Mouse (Mus musculus) intestine, embryonic 14.5 days (tissue): Measurements from ENCODE around the gene H2al1b. TPM values are rescaled to one million over a fixed set of nuclear protein-coding genes. Genes with fewer than 3 reads are reported as not detected.
"Not testable (repeated sequence)": the region's sequence is repeated elsewhere in the genome, so short reads cannot be mapped to it uniquely, and the experiment has no call there.

Source experiments
- ATAC-seq: fragments of 200-750 bp; cut with Nextera tagmentation; replicated peaks from 2 replicates; pipeline ENCODE4 v1.8.0; 2017; ENCODE audit warnings: low read depth, moderate number of reproducible peaks, moderate TSS enrichment, moderate library complexity; ENCODE audit not compliant: low FRiP score, low TSS enrichment
- DNase-seq: peaks from one replicate; pipeline ENCODE4 v3.0.0-alpha.2; 2018; ENCODE audit warnings: low spot score
- H3K27ac ChIP-seq: fragments of 300-500 bp; sonication (generic); 2 replicates; pipeline ENCODE4 v1.5.1; 2014; ENCODE audit warnings: low read depth, mild to moderate bottlenecking, control low read depth
- H3K27me3 ChIP-seq: fragments of 300-500 bp; sonication (generic); replicated peaks from 2 replicates; pipeline ENCODE4 v1.6.1; 2014; ENCODE audit warnings: low read length, control low read depth; ENCODE audit not compliant: control insufficient read depth, insufficient read depth
- H3K36me3 ChIP-seq: fragments of 300-500 bp; sonication (generic); 2 replicates; pipeline ENCODE4 v1.6.1; 2014; ENCODE audit warnings: low read length, control low read depth; ENCODE audit not compliant: control insufficient read depth, insufficient read depth
- H3K4me1 ChIP-seq: fragments of 300-500 bp; sonication (generic); replicated peaks from 2 replicates; pipeline ENCODE4 v1.6.1; 2014; ENCODE audit warnings: low read length, control low read depth, mixed read lengths; ENCODE audit not compliant: control insufficient read depth, insufficient read depth
- H3K4me2 ChIP-seq: fragments of 300-500 bp; sonication (generic); 2 replicates; pipeline ENCODE4 v1.6.1; 2014; ENCODE audit warnings: low read length
- H3K4me3 ChIP-seq: fragments of 300-500 bp; sonication (generic); 2 replicates; pipeline ENCODE4 v1.5.1; 2014; ENCODE audit warnings: low read depth, low read length, control low read depth, mixed read lengths
- H3K9ac ChIP-seq: fragments of 300-500 bp; sonication (generic); 2 replicates; pipeline ENCODE4 v1.6.1; 2014; ENCODE audit warnings: mild to moderate bottlenecking, low read length
- H3K9me3 ChIP-seq: fragments of 300-500 bp; sonication (generic); 2 replicates; pipeline ENCODE4 v1.6.1; 2016; ENCODE audit warnings: low read length, control low read depth; ENCODE audit not compliant: control insufficient read depth
- WGBS: fragments of 180-500 bp; shearing (Covaris S2); extraction: QIAGEN DNeasy Blood & Tissue Kit; methylation state at CpG from one replicate; pipeline ENCODE4 v1.1.7; 2014; 5-methylcytosine and 5-hydroxymethylcytosine counted together
- polyA plus RNA-seq: library from polyadenylated mRNA; unstranded; fragments of >200 nt; fragmentation: Nextera tagmentation; extraction: Ambion mirVana; gene quantifications from 2 replicates; pipeline ENCODE4 v1.2.1, GENCODE M21; 2014

H2al1b gene
- polyA plus RNA-seq, 1 experiment from 2014 or later = not detected

DNA sequence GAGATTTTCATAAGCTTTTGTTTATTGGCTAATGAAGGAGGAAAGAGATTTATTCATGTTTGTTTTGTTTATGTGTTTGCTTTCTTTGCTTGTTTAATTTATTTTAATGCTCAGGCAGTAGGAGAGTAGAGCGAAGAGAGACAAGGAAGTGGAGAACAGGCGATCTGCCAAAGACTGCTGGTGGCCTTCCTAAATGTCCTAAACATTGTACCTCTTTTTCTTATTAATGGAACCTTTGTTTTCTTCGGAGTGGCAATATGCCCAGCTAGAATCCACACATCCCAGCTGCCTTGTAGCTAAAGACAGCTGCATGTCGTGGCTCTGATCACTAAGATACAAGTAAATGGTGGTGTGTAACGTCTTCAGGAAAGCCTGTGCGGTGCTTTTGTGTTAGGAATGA lies 25.1 kb upstream of the H2al1b start:
- no peak overlapping the region for H3K27ac ChIP-seq
- DNase-seq = no peak
- 67% methylated on average over 6 of the region's 6 CpGs for WGBS
- H3K9ac ChIP-seq = no peak overlapping the region
- no peak overlapping the region for H3K4me2 ChIP-seq
- H3K36me3 ChIP-seq = no peaks in the 10 kb centered on the region
- H3K27me3 ChIP-seq = peaks cover 11% of the 10 kb centered on the region; the same call in 1 of the 2 replicates
- ATAC-seq = no peak
- no peaks in the 10 kb centered on the region for H3K4me1 ChIP-seq
- no peaks in the 10 kb centered on the region for H3K9me3 ChIP-seq
- H3K4me3 ChIP-seq = no peak overlapping the region

DNA sequence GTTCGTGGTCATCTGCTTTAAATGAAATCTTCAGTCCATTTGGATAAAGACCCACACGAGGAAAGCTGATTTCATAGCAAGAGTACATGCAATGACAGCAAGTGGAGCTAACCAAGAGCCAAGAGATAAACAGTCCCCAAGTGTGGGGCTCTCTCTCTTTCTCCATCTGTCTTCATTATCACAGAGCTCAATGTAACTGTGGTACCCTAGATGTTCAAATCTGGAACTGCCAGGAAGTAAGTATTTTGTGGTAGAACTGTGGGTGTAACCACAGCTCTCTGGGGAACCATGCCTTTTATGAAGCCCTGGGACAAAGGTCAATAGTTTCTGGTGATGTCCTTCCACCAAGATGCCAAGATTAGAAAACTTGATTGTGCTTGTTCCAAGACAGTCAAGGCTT lies 21.5 kb upstream of the H2al1b start:
- 74% methylated on average over 2 of the region's 2 CpGs for WGBS
- no peak overlapping the region for H3K27ac ChIP-seq

GRCm38 (mm10) chrX:11288306-11288882 lies 13.8 kb upstream of the H2al1b start:
- peak; percentile 51 for DNase-seq
- Histone ChIP-seq H3K4me2 (no peak overlapping the region), H3K27ac (no peak overlapping the region), H3K9ac (no peak overlapping the region), H3K27me3 (0 out of 2 replicates have a peak, but pooled peaks cover 2% of the 10 kb centered on the region), H3K36me3 (no peaks in the 10 kb centered on the region), H3K4me1 (no peaks in the 10 kb centered on the region), H3K4me3 (no peak overlapping the region), H3K9me3 (no peaks in the 10 kb centered on the region)
- 53% methylated on average over 14 of the region's 14 CpGs for WGBS
- ATAC-seq = no peak

More for the DNA sequence above, 21.5 kb upstream of the H2al1b start:
- H3K9me3 ChIP-seq = no peaks in the 10 kb centered on the region
- no peak for ATAC-seq
- no peaks in the 10 kb centered on the region for H3K4me1 ChIP-seq
- H3K9ac ChIP-seq = no peak overlapping the region
- H3K4me2 ChIP-seq = no peak overlapping the region
- DNase-seq = no peak
- no peaks in the 10 kb centered on the region for H3K36me3 ChIP-seq
- peaks cover 7% of the 10 kb centered on the region; the same call in 1 of the 2 replicates for H3K27me3 ChIP-seq
- no peak overlapping the region for H3K4me3 ChIP-seq

GRCm38 (mm10) chrX:11289244-11289643 lies 13.0 kb upstream of the H2al1b start:
- Histone ChIP-seq H3K9ac (no peak overlapping the region), H3K27ac (no peak overlapping the region), H3K4me2 (no peak overlapping the region), H3K4me3 (no peak overlapping the region), H3K4me1 (no peaks in the 10 kb centered on the region), H3K36me3 (no peaks in the 10 kb centered on the region), H3K9me3 (no peaks in the 10 kb centered on the region), H3K27me3 (0 out of 2 replicates have a peak, but pooled peaks cover 2% of the 10 kb centered on the region)
- 72% methylated on average over 4 of the region's 4 CpGs for WGBS
- ATAC-seq = no peak
- no peak for DNase-seq

- no CpG with 5 or more reads among the region's 3 CpGs for WGBS
- DNase-seq, H3K27me3 ChIP-seq, H3K4me2 ChIP-seq, H3K36me3 ChIP-seq, H3K4me1 ChIP-seq, H3K4me3 ChIP-seq, H3K9ac ChIP-seq, H3K9me3 ChIP-seq, H3K27ac ChIP-seq, ATAC-seq: not testable (repeated sequence)
These were observed 3.3 kb upstream of the H2al1b start, which contains the start of gene H2al1a for GRCm38 (mm10) chrX:11298957-11299356. Gene H2al1a (plus strand): TSS chrX:11299257.

DNA sequence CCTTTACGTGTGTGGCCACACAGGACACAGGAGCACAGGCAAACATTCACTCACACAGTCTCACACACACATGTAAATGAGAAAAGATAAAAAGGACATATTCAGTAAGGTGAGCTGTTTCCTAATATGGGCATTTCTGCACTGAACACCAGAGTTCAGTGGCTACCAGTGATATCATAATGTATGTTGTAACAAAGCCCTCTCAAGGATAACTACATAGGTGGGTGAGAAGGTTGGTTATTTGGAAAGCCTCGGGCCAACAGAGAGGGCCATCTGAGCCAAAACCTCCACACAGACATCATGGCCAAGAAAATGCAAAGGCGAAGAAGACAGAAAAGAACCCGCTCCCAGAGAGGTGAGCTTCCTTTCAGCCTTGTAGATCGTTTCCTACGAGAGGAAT lies 3.1 kb downstream of the H2al1b start, which contains the start of gene H2al1c:
TSS of gene H2al1c (plus strand) at position 301 of the 400 bp plus-strand sequence.
- 85% methylated on average over 1 of the region's 6 CpGs for WGBS
- not testable (repeated sequence) for H3K27me3 ChIP-seq, H3K4me3 ChIP-seq, H3K27ac ChIP-seq, H3K4me2 ChIP-seq, H3K36me3 ChIP-seq, H3K9me3 ChIP-seq, H3K4me1 ChIP-seq, H3K9ac ChIP-seq, ATAC-seq, DNase-seq

DNA sequence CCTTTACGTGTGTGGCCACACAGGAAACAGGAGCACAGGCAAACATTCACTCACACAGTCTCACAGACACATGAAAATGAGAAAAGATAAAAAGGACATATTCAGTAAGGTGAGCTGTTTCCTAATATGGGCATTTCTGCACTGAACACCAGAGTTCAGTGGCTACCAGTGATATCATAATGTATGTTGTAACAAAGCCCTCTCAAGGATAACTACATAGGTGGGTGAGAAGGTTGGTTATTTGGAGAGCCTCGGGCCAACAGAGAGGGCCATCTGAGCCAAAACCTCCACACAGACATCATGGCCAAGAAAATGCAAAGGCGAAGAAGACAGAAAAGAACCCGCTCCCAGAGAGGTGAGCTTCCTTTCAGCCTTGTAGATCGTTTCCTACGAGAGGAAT lies 6.3 kb downstream of the H2al1b start, which contains the start of gene H2al1d:
TSS of gene H2al1d (plus strand) at position 301 of the 400 bp plus-strand sequence.
- not testable (repeated sequence) for H3K27ac ChIP-seq, H3K9me3 ChIP-seq, H3K36me3 ChIP-seq, H3K4me2 ChIP-seq, H3K9ac ChIP-seq, H3K4me3 ChIP-seq, H3K4me1 ChIP-seq, ATAC-seq, H3K27me3 ChIP-seq, DNase-seq
- no CpG with 5 or more reads among the region's 6 CpGs for WGBS

GRCm38 (mm10) chrX:11311634-11312033 lies 9.4 kb downstream of the H2al1b start, which contains the start of gene H2al1e:
Gene H2al1e (plus strand): TSS chrX:11311934.
- no CpG with 5 or more reads among the region's 3 CpGs for WGBS
- H3K27me3 ChIP-seq, DNase-seq, H3K4me2 ChIP-seq, H3K4me1 ChIP-seq, H3K27ac ChIP-seq, H3K36me3 ChIP-seq, ATAC-seq, H3K9me3 ChIP-seq, H3K4me3 ChIP-seq, H3K9ac ChIP-seq: not testable (repeated sequence)

- H3K9me3 ChIP-seq, ATAC-seq, H3K27ac ChIP-seq, H3K4me2 ChIP-seq, H3K4me1 ChIP-seq, DNase-seq, H3K4me3 ChIP-seq, H3K27me3 ChIP-seq, H3K9ac ChIP-seq, H3K36me3 ChIP-seq: not testable (repeated sequence)
- WGBS = no CpG with 5 or more reads among the region's 6 CpGs
These were observed 12.6 kb downstream of the H2al1b start, which contains the start of gene H2al1f for GRCm38 (mm10) chrX:11314858-11315257. Gene H2al1f (plus strand): TSS chrX:11315158.
